Mouse (Mus musculus): ENCODE measurements at regions not wholly inside any gene's neighbourhood (a gene's known extent, or its start where the extent isn't known, plus 50 kb on each side); places are given as distances from the start of the nearest gene placed in this dataset.
"Not testable (repeated sequence)": the region's sequence is repeated elsewhere in the genome, so short reads cannot be mapped to it uniquely, and the experiment has no call there.

GRCm38 (mm10) chr2:94772801-94773200, 334.9 kb upstream of the Api5 start:
- Histone ChIP-seq H3K4me2 (replicated peaks) (no peak overlapping the region), H3K4me1 (no peaks in the 10 kb centered on the region), H3K4me3 (replicated peaks) (no peak overlapping the region), H3K27me3 (no peaks in the 10 kb centered on the region), H3K36me3 (no peaks in the 10 kb centered on the region), H3K9me3 (replicated peaks) (no peaks in the 10 kb centered on the region), H3K27ac (replicated peaks) (no peak overlapping the region), H3K9ac (no peak overlapping the region)
- ATAC-seq (ENCODE audit: insufficient number of reproducible peaks, low FRiP score, low TSS enrichment, low read depth) = no peak
- WGBS = 71% methylated on average over 3 of the region's 3 CpGs

- Histone ChIP-seq H3K4me1 (no peaks in the 10 kb centered on the region), H3K4me3 (replicated peaks) (no peak overlapping the region), H3K9me3 (replicated peaks) (no peaks in the 10 kb centered on the region), H3K9ac (no peak overlapping the region), H3K27ac (replicated peaks) (no peak overlapping the region), H3K27me3 (no peaks in the 10 kb centered on the region), H3K4me2 (replicated peaks) (no peak overlapping the region), H3K36me3 (no peaks in the 10 kb centered on the region)
- no peak for ATAC-seq (ENCODE audit: insufficient number of reproducible peaks, low FRiP score, low TSS enrichment, low read depth)
- 67% methylated on average over 4 of the region's 4 CpGs for WGBS
Observed at GRCm38 (mm10) chr2:94772268-94772667, 334.3 kb upstream of the Api5 start.

- Histone ChIP-seq H3K9me3 (replicated peaks) (no peaks in the 10 kb centered on the region), H3K4me3 (replicated peaks) (no peak overlapping the region), H3K4me2 (replicated peaks) (no peak overlapping the region), H3K27me3 (no peaks in the 10 kb centered on the region), H3K4me1 (no peaks in the 10 kb centered on the region), H3K36me3 (no peaks in the 10 kb centered on the region), H3K9ac (no peak overlapping the region), H3K27ac (replicated peaks) (no peak overlapping the region)
- ATAC-seq (ENCODE audit: insufficient number of reproducible peaks, low FRiP score, low TSS enrichment, low read depth) = no peak
- WGBS = 88% methylated on average over 2 of the region's 2 CpGs
Observed at GRCm38 (mm10) chr2:94766524-94766923, 328.6 kb upstream of the Api5 start.

- WGBS = 11% methylated on average over 8 of the region's 8 CpGs
- H3K9ac ChIP-seq = no peak overlapping the region
- H3K4me1 ChIP-seq = no peaks in the 10 kb centered on the region
- no peaks in the 10 kb centered on the region for H3K27me3 ChIP-seq
- H3K27ac ChIP-seq (replicated peaks) = no peak overlapping the region
- no peaks in the 10 kb centered on the region for H3K36me3 ChIP-seq
- ATAC-seq (ENCODE audit: insufficient number of reproducible peaks, low FRiP score, low TSS enrichment, low read depth) = no peak
- no peak overlapping the region for H3K4me2 ChIP-seq (replicated peaks)
- no peak overlapping the region for H3K4me3 ChIP-seq (replicated peaks)
- no peaks in the 10 kb centered on the region for H3K9me3 ChIP-seq (replicated peaks)
Observed at GRCm38 (mm10) chr2:94764852-94765435, 327.0 kb upstream of the Api5 start.

- Histone ChIP-seq H3K36me3 (no peaks in the 10 kb centered on the region), H3K4me1 (no peaks in the 10 kb centered on the region), H3K27ac (replicated peaks) (no peak overlapping the region), H3K4me3 (replicated peaks) (no peak overlapping the region), H3K27me3 (no peaks in the 10 kb centered on the region), H3K9me3 (replicated peaks) (no peaks in the 10 kb centered on the region), H3K4me2 (replicated peaks) (no peak overlapping the region), H3K9ac (no peak overlapping the region)
- 8% methylated on average over 3 of the region's 3 CpGs for WGBS
- ATAC-seq (ENCODE audit: insufficient number of reproducible peaks, low FRiP score, low TSS enrichment, low read depth) = no peak
Observed at GRCm38 (mm10) chr2:94764451-94764850, 326.5 kb upstream of the Api5 start.

GRCm38 (mm10) chr2:94748161-94748711, 310.3 kb upstream of the Api5 start:
- no peaks in the 10 kb centered on the region for H3K27me3 ChIP-seq
- WGBS = 60% methylated on average over 3 of the region's 3 CpGs

GRCm38 (mm10) chr2:94729791-94730190, 291.9 kb upstream of the Api5 start:
- Histone ChIP-seq H3K36me3 (no peaks in the 10 kb centered on the region), H3K27ac (replicated peaks) (no peak overlapping the region), H3K9ac (no peak overlapping the region), H3K4me2 (replicated peaks) (no peak overlapping the region), H3K9me3 (replicated peaks) (no peaks in the 10 kb centered on the region), H3K4me1 (no peaks in the 10 kb centered on the region), H3K4me3 (replicated peaks) (no peak overlapping the region), H3K27me3 (no peaks in the 10 kb centered on the region)
- 77% methylated on average over 5 of the region's 5 CpGs for WGBS
- no peak for ATAC-seq (ENCODE audit: insufficient number of reproducible peaks, low FRiP score, low TSS enrichment, low read depth)

More at GRCm38 (mm10) chr2:94748161-94748711, 310.3 kb upstream of the Api5 start:
- Histone ChIP-seq H3K9me3 (replicated peaks) (no peaks in the 10 kb centered on the region), H3K4me3 (replicated peaks) (no peak overlapping the region), H3K9ac (no peak overlapping the region), H3K27ac (replicated peaks) (no peak overlapping the region), H3K4me2 (replicated peaks) (no peak overlapping the region), H3K36me3 (no peaks in the 10 kb centered on the region), H3K4me1 (no peaks in the 10 kb centered on the region)
- no peak for ATAC-seq (ENCODE audit: insufficient number of reproducible peaks, low FRiP score, low TSS enrichment, low read depth)

- Histone ChIP-seq H3K4me1 (no peaks in the 10 kb centered on the region), H3K27ac (replicated peaks) (no peak overlapping the region), H3K9ac (no peak overlapping the region), H3K4me3 (replicated peaks) (no peak overlapping the region), H3K9me3 (replicated peaks) (no peaks in the 10 kb centered on the region), H3K36me3 (no peaks in the 10 kb centered on the region), H3K27me3 (no peaks in the 10 kb centered on the region), H3K4me2 (replicated peaks) (no peak overlapping the region)
- no peak for ATAC-seq (ENCODE audit: insufficient number of reproducible peaks, low FRiP score, low TSS enrichment, low read depth)
- WGBS = 33% methylated on average over 1 of the region's 1 CpGs
Observed at GRCm38 (mm10) chr2:94699383-94699782, 261.4 kb upstream of the Api5 start.

GRCm38 (mm10) chr2:94695212-94695611, 257.3 kb upstream of the Api5 start:
- WGBS = 76% methylated on average over 3 of the region's 3 CpGs
- Histone ChIP-seq H3K9me3 (replicated peaks) (no peaks in the 10 kb centered on the region), H3K4me3 (replicated peaks) (no peak overlapping the region), H3K4me1 (no peaks in the 10 kb centered on the region), H3K27ac (replicated peaks) (no peak overlapping the region), H3K36me3 (no peaks in the 10 kb centered on the region), H3K9ac (no peak overlapping the region), H3K4me2 (replicated peaks) (no peak overlapping the region), H3K27me3 (no peaks in the 10 kb centered on the region)
- ATAC-seq (ENCODE audit: insufficient number of reproducible peaks, low FRiP score, low TSS enrichment, low read depth) = no peak

GRCm38 (mm10) chr2:94690560-94690959, 252.6 kb upstream of the Api5 start:
- Histone ChIP-seq H3K9ac (no peak overlapping the region), H3K36me3 (no peaks in the 10 kb centered on the region), H3K4me3 (replicated peaks) (no peak overlapping the region), H3K4me2 (replicated peaks) (no peak overlapping the region), H3K27ac (replicated peaks) (no peak overlapping the region), H3K27me3 (no peaks in the 10 kb centered on the region), H3K9me3 (replicated peaks) (no peaks in the 10 kb centered on the region), H3K4me1 (no peaks in the 10 kb centered on the region)
- no peak for ATAC-seq (ENCODE audit: insufficient number of reproducible peaks, low FRiP score, low TSS enrichment, low read depth)
- 34% methylated on average over 4 of the region's 4 CpGs for WGBS

- not testable (repeated sequence) for H3K27me3 ChIP-seq; H3K27ac ChIP-seq (replicated peaks)
Observed at GRCm38 (mm10) chr2:94685619-94686018, 247.7 kb upstream of the Api5 start.

GRCm38 (mm10) chr2:94680096-94680765, 242.3 kb upstream of the Api5 start:
- ATAC-seq (ENCODE audit: insufficient number of reproducible peaks, low FRiP score, low TSS enrichment, low read depth) = no peak; the same call in 1 of the 2 replicates
- Histone ChIP-seq H3K4me3 (replicated peaks) (no peak overlapping the region), H3K9ac (no peak overlapping the region), H3K4me2 (replicated peaks) (no peak overlapping the region), H3K36me3 (no peaks in the 10 kb centered on the region), H3K27me3 (no peaks in the 10 kb centered on the region), H3K9me3 (replicated peaks) (no peaks in the 10 kb centered on the region), H3K27ac (replicated peaks) (peak overlapping the region; percentile 17; the same call in 1 of the 2 replicates), H3K4me1 (no peaks in the 10 kb centered on the region)
- WGBS = 32% methylated on average over 6 of the region's 6 CpGs

More at GRCm38 (mm10) chr2:94685619-94686018, 247.7 kb upstream of the Api5 start:
- not testable (repeated sequence) for H3K36me3 ChIP-seq; H3K9me3 ChIP-seq (replicated peaks); H3K4me2 ChIP-seq (replicated peaks); H3K4me1 ChIP-seq; ATAC-seq (ENCODE audit: insufficient number of reproducible peaks, low FRiP score, low TSS enrichment, low read depth); H3K9ac ChIP-seq; H3K4me3 ChIP-seq (replicated peaks)
- 95% methylated on average over 2 of the region's 5 CpGs for WGBS

All from embryonic facial prominence, embryonic 15.5 days (tissue).